Mouse (Mus musculus) hindbrain, embryonic 16.5 days (tissue): ENCODE results near the gene Sf3b2. TPM values are rescaled to one million over a fixed set of nuclear protein-coding genes. Genes with fewer than 3 reads are reported as not detected.

Source experiments
- polyA plus RNA-seq: library from polyadenylated mRNA; unstranded; fragments of >200 nt; fragmentation: Nextera tagmentation; extraction: Ambion mirVana; gene quantifications from 2 replicates; pipeline ENCODE4 v1.2.1, GENCODE M21; 2015

The Sf3b2 gene
- polyA plus RNA-seq, 1 experiment from 2014 or later, result 308 TPM

Other genes with a start within 250 kb of the Sf3b2 start
- 0.64 and 0.72 TPM in 2 replicates for gene Rin1, start 245.0 kb downstream of the Sf3b2 start, polyA plus RNA-seq
- 14.5 and 25.2 TPM in 2 replicates for gene Cd248, start 227.4 kb downstream of the Sf3b2 start, polyA plus RNA-seq
- gene Tmem151a, start 209.9 kb downstream of the Sf3b2 start, polyA plus RNA-seq, result 38.5 and 49.0 TPM in 2 replicates
- gene Yif1a, start 206.9 kb downstream of the Sf3b2 start, polyA plus RNA-seq, result 60.7 and 65.8 TPM in 2 replicates
- gene Cnih2, start 196.9 kb downstream of the Sf3b2 start, polyA plus RNA-seq, result 361 and 364 TPM in 2 replicates
- gene Rab1b, start 188.4 kb downstream of the Sf3b2 start, polyA plus RNA-seq, result 230 and 231 TPM in 2 replicates
- 85.6 and 87.8 TPM in 2 replicates for gene Klc2, start 176.9 kb downstream of the Sf3b2 start, polyA plus RNA-seq
- 47.6 and 56.9 TPM in 2 replicates for gene Pacs1, start 22.3 kb downstream of the Sf3b2 start, polyA plus RNA-seq
- 42.3 and 48.3 TPM in 2 replicates for gene Gal3st3, start 2.9 kb upstream of the Sf3b2 start, polyA plus RNA-seq
- gene Catsper1, start 40.3 kb upstream of the Sf3b2 start, polyA plus RNA-seq, result not detected in 2 replicates
- gene Cst6, start 54.1 kb upstream of the Sf3b2 start, polyA plus RNA-seq, result 9.8 and 11.9 TPM in 2 replicates
- gene Eif1ad, start 71.3 kb upstream of the Sf3b2 start, polyA plus RNA-seq, result 40.6 and 44.4 TPM in 2 replicates
- gene Banf1, start 71.7 kb upstream of the Sf3b2 start, polyA plus RNA-seq, result 315 and 333 TPM in 2 replicates
- 58.8 and 66.0 TPM in 2 replicates for gene Sart1, start 93.2 kb upstream of the Sf3b2 start, polyA plus RNA-seq
- gene Tsga10ip, start 107.1 kb upstream of the Sf3b2 start, polyA plus RNA-seq, result 0.36 TPM in 1 of 2 replicates, not detected in the other
- gene Drap1, start 129.5 kb upstream of the Sf3b2 start, polyA plus RNA-seq, result 301 and 318 TPM in 2 replicates
- 38.5 and 72.7 TPM in 2 replicates for gene AI837181, start 129.7 kb upstream of the Sf3b2 start, polyA plus RNA-seq
- not detected in 2 replicates for gene Fosl1, start 152.1 kb upstream of the Sf3b2 start, polyA plus RNA-seq
- gene Ccdc85b, start 162.4 kb upstream of the Sf3b2 start, polyA plus RNA-seq, result 11.4 and 12.4 TPM in 2 replicates
- gene Fibp, start 165.2 kb upstream of the Sf3b2 start, polyA plus RNA-seq, result 147 and 153 TPM in 2 replicates
- 4.5 TPM in 2 replicates for gene Ctsw, start 173.1 kb upstream of the Sf3b2 start, polyA plus RNA-seq
- 44.2 and 53.1 TPM in 2 replicates for gene Efemp2, start 178.5 kb upstream of the Sf3b2 start, polyA plus RNA-seq
- 50.9 and 54.5 TPM in 2 replicates for gene Mus81, start 192.9 kb upstream of the Sf3b2 start, polyA plus RNA-seq
- gene Cfl1, start 195.0 kb upstream of the Sf3b2 start, polyA plus RNA-seq, result 3,487 and 3,609 TPM in 2 replicates
- gene 1700020D05Rik, start 208.3 kb upstream of the Sf3b2 start, polyA plus RNA-seq, result 0.15 TPM in 1 of 2 replicates, not detected in the other
- gene Snx32, start 215.1 kb upstream of the Sf3b2 start, polyA plus RNA-seq, result 92.7 and 101 TPM in 2 replicates